In the genomic region with DNA sequence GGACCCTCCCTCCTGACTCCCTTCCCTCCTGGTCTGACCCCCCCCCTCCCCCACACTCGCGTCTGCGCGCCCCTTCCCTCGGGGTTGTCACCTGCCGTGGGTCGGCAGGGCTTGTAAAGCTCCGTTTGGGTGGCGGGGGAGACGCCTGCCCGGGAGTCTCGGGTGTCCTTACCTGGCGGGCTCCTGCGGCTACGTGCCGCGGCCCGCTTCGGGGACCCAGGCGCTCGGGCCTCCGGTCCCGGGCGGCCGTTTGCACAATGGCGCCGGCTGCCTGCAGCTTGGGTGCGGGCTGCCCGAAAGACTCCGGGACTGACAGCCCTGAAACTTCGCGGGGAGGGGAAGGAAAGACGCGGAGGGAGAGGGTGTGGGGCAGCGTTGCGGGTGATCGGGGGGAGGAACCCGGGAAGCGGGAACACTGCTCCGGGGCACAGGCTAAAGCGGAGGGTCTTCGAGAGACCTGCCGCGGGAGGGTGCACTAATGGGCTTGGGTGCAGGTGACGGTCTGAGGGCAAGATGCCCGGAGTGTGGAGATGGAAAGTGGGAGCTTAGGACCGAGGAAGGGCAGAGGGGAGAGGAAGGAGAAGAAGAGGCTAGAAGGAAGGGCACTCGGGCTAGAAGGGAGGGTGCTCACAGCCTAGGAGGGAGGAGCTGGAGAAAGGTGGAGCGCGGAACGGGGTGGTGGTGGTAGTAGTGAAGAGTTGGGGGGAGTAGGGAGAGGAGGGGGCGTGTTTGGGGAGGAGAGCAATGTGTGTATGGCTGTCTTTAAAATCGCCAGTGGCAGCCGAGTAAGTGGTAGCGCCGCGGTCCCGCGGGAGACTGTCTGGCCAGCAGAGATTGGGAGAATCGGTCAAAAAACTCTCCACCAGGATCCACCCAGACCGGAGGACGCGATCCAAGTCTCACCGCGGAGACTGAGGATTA, we compare ENCODE assay signal across 8 mouse cellular contexts. TPM values are rescaled to one million over a fixed set of nuclear protein-coding genes. Genes with fewer than 3 reads are reported as not detected.
DNase-seq lines count a peak whose midpoint lies in the region; ATAC-seq and TF ChIP-seq lines count a peak whose summit lies in the region.

TSS of gene Zfp467 (minus strand) at position 645 of the 921 bp plus-strand sequence.

- H3K4me2 ChIP-seq in hindbrain, embryonic 15.5 days: peak within 1 kb of the TSS; percentile 93

- no peak for TF ChIP-seq CTCF in gastrocnemius, adult 2 months (IDR thresholded peaks at IDR 0.05)
- no peak for TF ChIP-seq CTCF in left cerebral cortex, adult 2 months (IDR thresholded peaks at IDR 0.05)

- ATAC-seq in hindbrain, embryonic 15.5 days (ENCODE audit: low FRiP score, low read depth): peak; percentile 46

- intact Hi-C loops in gastrocnemius, adult 2 months (cut with DNase I): loop anchor here (2.0 kb wide), 1 partner anchor 59 kb away; no protein-coding TSS in a partner anchor
- intact Hi-C loops in left cerebral cortex, adult 2 months (cut with DNase I): loop anchor here (2.0 to 5.0 kb wide), 3 partner anchors 51 to 92 kb away; partner anchors contain the start of genes Atp6v0e2 and Krba1

- under 1% methylated on average over 65 of the region's 65 CpGs for WGBS in hindbrain, embryonic 15.5 days

- H3K9ac ChIP-seq in hindbrain, embryonic 15.5 days: peak within 1 kb of the TSS; percentile 69

- no peaks in the 10 kb centered on the region for H3K9me3 ChIP-seq in hindbrain, embryonic 15.5 days

- H3K36me3 ChIP-seq in hindbrain, embryonic 15.5 days: peaks cover 15% of the 10 kb centered on the region

- peaks cover 6% of the 10 kb centered on the region; the same call in 1 of the 2 replicates for H3K27me3 ChIP-seq in hindbrain, embryonic 15.5 days

- H3K4me1 ChIP-seq in hindbrain, embryonic 15.5 days (replicated peaks): peaks cover 18% of the 10 kb centered on the region

- DNase-seq in WW6 (ENCODE audit: low read depth, low spot score): peak; percentile 39
- DNase-seq in cerebellum, postnatal 10 days: peak; percentile 71 to 74
- DNase-seq in gastrocnemius, adult 2 months: peak; percentile 67
- DNase-seq in left cerebral cortex, adult 2 months (ENCODE audit: extremely low spot score in 1 of 2, low spot score in 2 of 2): peak; percentile 37 to 47
- DNase-seq in lung, postnatal 4 days: peak; percentile 66 to 80
- peak; percentile 27 for DNase-seq in retina, postnatal 7 days (ENCODE audit: low read depth, low spot score)
- DNase-seq in adipocyte (ENCODE audit: low spot score): no peak

- H3K4me3 ChIP-seq in gastrocnemius, adult 2 months: peak within 1 kb of the TSS; percentile 89
- H3K4me3 ChIP-seq in hindbrain, embryonic 15.5 days: peak within 1 kb of the TSS; percentile 70
- peak within 1 kb of the TSS; percentile 75 for H3K4me3 ChIP-seq in left cerebral cortex, adult 2 months

- peak within 1 kb of the TSS; percentile 96 for H3K27ac ChIP-seq in gastrocnemius, adult 2 months
- peak within 1 kb of the TSS; percentile 87 for H3K27ac ChIP-seq in hindbrain, embryonic 15.5 days (replicated peaks)
- peak within 1 kb of the TSS; percentile 89 for H3K27ac ChIP-seq in left cerebral cortex, adult 2 months

RNA-seq across cellular contexts. Expression of gene Zfp467, which starts in this region (rescaled TPM):
- 10 to 100 TPM; 45.4 to 52.3 TPM for total RNA-seq in gastrocnemius, adult 2 months (2021)
- 27.8 and 30.7 TPM in 2 replicates for polyA plus RNA-seq in hindbrain, embryonic 15.5 days (2015; fragmentation: Nextera tagmentation; extraction: Ambion mirVana)
- 10 to 100 TPM; 22.5 to 23.8 TPM for total RNA-seq in left cerebral cortex, adult 2 months (2021)
